Mouse (Mus musculus) thymus, adult 2 months (tissue): ENCODE results near the gene Myl12a.

ENCODE experiments used
- CTCF ChIP-seq: fragments of 200-500 bp; IDR thresholded peaks from 2 replicates; pipeline ENCODE4 v1.5.1; 2012; ENCODE audit warnings: mild to moderate bottlenecking, control low read depth, low read length, moderate library complexity, borderline replicate concordance; ENCODE audit not compliant: control insufficient read depth, poor library complexity, insufficient read depth; ENCODE audit errors: extremely low read depth
- POLR2A ChIP-seq: fragments of 200-500 bp; IDR thresholded peaks from 2 replicates; pipeline ENCODE4 v1.6.1; 2012; ENCODE audit warnings: mild to moderate bottlenecking, low read length, control low read depth, moderate library complexity; ENCODE audit not compliant: control insufficient read depth, poor library complexity, insufficient read depth; ENCODE audit errors: extremely low read depth

DNA sequence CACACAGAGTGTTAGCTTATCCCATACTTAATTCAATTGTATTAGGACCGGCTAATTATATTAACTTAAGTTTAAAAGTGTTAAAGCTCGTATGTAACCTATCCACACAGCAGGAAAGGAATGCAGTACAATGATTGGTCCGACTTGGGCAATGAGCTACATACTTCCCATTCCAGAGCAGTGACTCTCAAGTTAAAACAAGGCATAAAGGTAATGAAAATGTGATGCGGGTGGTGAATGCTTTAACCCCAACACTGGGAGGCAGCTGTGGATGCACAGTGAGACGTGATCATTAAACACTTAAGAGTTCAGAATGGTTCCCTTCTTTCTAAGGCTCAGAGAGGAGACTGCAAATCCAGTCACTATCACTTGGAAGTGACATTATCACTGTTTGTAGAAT, 3.5 kb downstream of the Myl12a start:
- TF ChIP-seq POLR2A (no peak), CTCF (no peak)
